Mouse (Mus musculus): ENCODE data around the gene Exoc6.

DNA sequence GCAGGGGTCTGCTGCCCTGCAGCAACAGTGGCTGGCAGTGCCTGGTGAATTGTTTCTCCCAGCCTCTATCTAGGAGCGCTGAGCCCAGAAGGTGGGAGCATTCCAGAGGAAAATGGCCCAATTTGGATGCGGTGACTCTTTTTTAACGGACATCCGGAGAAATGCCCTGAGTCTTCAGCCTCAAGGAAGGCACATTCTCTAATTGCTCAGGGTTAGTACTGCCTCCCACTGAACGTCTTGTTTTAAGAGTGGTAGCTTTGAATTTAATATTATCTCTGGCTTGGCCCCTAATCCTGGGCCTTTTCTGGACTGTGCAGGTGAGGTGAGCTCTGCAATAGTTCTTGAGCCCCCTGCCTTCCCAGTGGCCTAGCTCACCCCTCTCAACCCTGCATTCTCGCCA is 135.1 kb downstream of the Exoc6 start, which contains the start of gene Cyp26c1:
- no peak for TF ChIP-seq POLR2A (IDR thresholded peaks at IDR 0.05; ENCODE audit: extremely low read depth, insufficient read depth, low read length)
- TF ChIP-seq CTCF (IDR thresholded peaks at IDR 0.05; ENCODE audit: extremely low read depth, insufficient read depth, low read length): no peak

Measured in cortical plate, adult 2 months (tissue).